Mouse (Mus musculus) layer of hippocampus, adult 8-10 months (tissue): ENCODE measurements around the gene Trap1. TPM values are rescaled to one million over a fixed set of nuclear protein-coding genes. Genes with fewer than 3 reads are reported as not detected.
"Not testable (repeated sequence)": the region's sequence is repeated elsewhere in the genome, so short reads cannot be mapped to it uniquely, and the experiment has no call there.

Experiments used
- DNase-seq, 2 experiments: peaks; one replicate each; pipeline ENCODE4 v3.0.0; 2022; ENCODE audit warnings: low spot score in 2 of 2
- total RNA-seq, 4 experiments: library from RNA; stranded (reverse); gene quantifications; 2 replicates each; pipeline ENCODE4 v1.2.4; 2022

The Trap1 gene
- total RNA-seq, 4 experiments from 2014 or later, result 73.6 to 80.6 (median 76.8) TPM

DNA sequence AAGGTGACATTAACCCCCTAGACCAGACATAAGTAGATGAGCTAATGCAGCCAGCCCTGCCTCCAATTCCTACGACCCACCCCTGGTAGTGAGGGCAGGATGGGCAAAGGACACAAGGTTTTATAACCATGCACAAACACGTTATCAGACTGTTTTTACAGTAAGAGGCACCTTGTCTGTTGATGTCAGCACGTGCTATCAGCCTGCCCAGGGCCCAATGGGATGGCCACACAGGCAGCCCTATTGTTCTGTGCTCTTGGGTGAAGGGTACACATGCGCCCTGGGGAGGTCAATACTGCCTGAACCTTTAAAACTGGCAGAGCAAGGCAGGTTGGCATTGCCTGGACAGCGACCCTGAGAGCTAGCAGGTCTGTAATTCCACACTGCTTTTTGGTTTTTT, 40.8 kb downstream of the Trap1 start, which contains the start of gene Dnase1:
TSS of gene Dnase1 (plus strand) at position 136 of the 400 bp plus-strand sequence.
- no peak for DNase-seq

DNA sequence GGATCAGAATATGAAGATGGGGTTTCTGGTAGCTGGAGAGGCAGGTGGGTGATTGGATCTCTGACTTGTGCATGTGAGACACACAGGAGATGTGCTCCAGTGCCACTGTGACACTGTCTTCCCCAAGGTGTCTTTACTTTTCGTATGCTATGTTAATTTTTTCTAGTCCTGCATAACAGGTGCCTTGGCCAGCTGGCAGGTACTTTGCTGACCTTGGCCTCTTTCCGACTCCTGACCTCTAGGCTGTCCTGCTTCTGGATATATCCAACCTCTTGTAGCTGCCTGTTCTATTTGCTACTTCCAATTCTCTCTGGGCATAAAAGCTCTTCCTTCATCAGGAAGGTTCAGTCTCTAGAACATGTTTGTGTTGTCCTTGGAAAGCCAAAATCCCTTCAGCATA, 42.1 kb downstream of the Trap1 start:
- no peak for DNase-seq

DNA sequence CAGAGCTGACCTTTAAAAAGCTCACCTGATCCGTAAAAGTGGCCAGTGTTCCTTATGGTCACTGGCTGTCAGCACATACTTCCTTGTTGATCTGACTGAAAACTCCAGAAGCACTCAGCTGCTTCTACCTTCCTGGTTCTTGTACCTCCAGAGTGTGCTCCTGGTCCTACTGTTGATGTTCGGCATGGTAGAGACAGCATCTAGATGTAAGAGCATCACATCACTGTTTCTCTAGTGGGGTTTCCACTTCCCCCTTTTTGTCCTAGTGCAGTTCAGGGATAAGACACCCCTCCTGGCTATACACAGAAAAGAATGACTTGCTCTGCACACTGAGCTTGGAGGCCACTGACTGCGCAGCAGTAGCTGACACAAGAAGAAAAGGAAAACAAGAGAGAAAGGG, 43.2 kb downstream of the Trap1 start:
- DNase-seq, result no peak

DNA sequence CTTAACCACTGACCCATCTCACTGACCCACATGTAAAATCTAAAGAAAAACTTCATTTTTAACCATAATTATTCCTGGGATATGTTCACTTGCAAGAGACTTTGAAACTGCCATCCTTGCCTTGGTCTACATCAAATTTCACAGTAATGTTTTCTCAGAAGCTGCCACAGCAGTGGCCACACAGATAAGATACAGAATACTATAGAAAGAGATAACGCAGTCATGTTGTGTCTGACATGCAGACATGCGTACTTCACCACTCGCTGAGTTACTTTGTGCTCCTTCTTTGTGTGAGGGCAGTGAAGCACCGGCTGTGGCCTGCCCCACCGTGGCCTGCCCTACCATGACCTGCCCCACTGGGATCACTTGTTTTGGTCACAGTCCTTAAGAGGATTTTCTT, 43.7 kb downstream of the Trap1 start:
- DNase-seq, result no peak

GRCm38 (mm10) chr16:4032341-4032748, 45.3 kb downstream of the Trap1 start:
- no peak for DNase-seq

DNA sequence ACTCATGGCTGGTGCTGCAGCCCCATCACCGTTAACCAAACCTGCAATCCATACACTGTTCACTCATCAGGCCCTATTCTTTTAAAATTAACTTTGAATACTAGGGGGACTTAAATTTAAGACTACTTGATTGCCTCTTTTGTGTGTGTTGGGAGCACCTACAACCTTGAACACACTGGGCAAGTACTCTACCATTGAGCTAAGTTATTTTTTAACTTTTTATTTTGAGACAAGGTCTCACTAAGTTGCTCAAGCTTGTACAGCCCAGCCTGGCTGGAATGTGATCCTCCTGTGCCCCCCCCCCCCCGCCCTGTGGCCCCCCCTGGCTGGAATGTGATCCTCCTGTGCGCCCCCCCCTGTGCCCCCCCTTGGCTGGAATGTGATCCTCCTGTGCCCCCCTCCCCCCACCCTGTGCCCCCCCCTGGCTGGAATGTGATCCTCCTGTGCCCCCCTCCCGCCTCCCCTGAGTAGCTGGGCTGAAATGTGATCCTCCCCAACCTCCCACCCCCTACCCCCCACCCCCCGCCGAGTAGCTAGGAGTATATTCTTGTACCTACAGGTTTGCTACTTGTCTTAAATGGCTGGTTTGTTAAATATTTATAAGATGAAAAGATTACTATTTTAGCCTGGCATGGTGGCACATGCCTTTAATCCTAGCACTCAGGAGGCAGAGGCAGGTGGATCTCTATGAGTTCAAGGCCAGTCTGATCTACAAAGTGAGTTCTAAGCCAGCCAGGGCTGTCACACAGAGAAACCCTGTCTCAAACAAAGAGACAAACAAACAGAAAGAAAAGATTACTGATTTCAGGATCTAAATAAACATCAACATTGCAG, 46.0 kb downstream of the Trap1 start:
- DNase-seq, result no peak

GRCm38 (mm10) chr16:4030501-4030900, 47.1 kb downstream of the Trap1 start:
- no peak for DNase-seq

DNA sequence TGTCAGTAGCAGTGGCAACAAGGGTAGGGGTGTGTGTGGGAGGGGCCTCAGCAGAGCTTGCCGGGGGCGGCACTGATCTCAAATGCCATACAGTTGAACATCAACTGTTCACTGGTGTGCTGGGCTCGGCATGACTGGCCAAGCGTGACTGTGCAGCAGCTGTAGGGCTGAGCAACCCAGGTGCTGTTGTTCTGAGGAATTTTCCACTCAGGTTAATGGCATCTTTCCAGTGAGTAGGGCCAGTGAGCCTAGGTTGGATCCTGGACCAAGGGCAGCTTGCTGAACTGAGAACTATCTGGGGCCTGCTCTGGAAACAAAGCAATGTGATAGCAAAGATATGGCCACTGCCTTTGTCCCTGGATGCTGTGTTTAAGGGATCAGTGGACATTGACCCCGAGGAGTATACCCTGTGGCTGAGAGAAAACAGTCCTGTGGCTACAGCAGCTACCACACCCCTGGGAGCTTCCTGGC, 48.2 kb downstream of the Trap1 start:
- DNase-seq, result no peak

- DNase-seq, result no peak
These were observed 50.4 kb downstream of the Trap1 start for GRCm38 (mm10) chr16:4027211-4027610.

GRCm38 (mm10) chr16:4026672-4027071, 51.0 kb downstream of the Trap1 start:
- DNase-seq, result no peak

- no peak for DNase-seq
These were observed 54.9 kb downstream of the Trap1 start for GRCm38 (mm10) chr16:4022719-4023118.

- DNase-seq, result no peak
These were observed 56.4 kb downstream of the Trap1 start for GRCm38 (mm10) chr16:4021241-4021640.

GRCm38 (mm10) chr16:4017466-4017865, 60.2 kb downstream of the Trap1 start:
- not testable (repeated sequence) for DNase-seq

DNA sequence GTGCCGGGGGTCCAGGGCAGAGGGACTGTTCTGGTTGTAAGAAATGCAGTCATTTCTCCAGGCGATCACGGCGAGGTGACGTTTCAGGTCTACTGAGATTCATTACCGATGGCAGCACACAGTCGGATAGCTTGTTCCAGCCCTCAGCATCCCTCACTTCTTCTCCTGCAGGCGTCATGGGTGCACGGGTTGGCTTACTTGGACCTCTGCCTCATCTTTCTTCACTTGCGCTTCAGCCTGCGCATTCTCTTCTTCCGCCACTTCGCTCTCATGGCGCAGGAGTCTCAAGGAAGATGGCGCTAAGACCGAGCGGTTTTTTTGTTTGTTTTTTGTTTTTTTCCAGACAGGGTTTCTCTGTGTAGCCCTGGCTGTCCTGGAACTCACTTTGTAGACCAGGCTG, 60.8 kb downstream of the Trap1 start:
- not testable (repeated sequence) for DNase-seq

GRCm38 (mm10) chr16:4014040-4014668, 63.5 kb downstream of the Trap1 start:
- no peak for DNase-seq

DNA sequence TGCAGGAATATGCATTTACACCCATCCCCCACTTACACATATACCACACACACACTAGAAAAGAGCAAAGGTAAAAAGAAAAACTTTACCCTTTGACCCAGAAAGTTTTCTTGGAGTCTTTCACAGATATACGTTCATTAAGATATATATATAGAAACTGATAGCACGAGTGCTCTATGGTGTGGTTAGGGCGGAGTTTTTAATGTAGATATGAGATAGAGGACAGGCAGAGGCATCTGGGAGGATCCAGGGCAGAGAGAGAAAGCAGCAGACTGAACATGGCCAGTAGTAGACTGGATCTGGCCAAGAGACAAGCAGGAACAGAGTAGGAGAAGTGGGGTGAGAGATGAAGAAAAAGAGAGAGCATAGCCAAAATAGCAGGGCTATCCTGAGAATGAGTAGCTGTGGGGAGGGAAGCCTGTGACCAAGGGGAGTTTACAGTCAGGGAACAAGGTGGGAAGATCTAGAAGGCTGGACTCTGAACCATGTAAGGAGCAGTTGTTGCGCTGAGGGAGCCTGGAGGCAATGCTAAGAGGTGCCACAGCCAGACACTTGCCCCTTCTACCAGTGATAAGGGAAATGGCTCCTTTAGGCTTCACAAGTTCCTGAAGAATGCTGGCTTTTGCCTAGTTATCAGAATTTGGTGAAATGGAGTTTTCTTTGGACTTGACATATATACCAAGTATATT, 64.6 kb downstream of the Trap1 start:
- DNase-seq, result no peak

DNA sequence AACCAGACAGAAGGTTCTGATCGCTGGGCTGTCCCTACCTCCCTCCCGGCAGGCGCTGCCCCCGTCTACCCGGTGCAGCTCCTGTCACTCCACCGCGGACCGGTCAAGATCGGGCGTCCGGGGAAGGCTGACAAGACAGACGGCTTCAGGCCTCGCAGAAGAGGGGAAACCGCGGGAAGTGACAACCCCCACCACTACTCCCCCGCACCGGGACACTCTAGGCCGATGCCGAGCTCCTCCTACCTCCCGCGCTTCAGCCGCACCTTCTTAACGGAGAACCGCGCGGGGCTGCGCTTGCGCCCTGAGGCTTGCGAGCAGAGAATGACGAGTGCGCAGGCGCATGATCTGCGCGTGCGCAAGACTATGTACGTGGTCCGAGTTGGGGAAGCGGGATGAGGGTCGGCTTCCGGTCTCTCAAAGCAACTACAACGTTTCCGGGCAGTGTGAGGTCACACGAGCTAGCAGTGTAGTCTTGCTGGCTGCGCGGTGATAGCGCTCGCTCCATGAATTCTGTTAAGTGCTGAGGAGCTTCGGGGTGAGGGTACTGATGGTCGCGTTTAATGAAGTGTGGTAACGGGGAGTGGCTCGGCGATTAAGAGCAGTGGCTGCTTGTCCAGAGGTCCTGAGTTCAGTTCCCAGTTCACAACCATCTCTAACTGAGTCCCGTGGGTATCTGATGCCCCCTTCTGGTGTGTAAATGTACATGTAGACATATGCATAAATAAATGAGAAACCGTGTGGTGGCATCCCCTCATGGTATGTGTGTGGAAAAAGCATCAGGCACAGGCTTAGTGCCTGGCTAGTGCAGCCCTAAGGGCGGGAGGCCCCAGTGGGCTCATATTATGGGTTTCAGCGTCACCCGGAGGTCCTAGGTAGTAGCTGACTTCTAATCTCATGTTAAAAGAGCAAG, 73.9 kb downstream of the Trap1 start, which contains the start of gene Slx4:
TSS of gene Slx4 (minus strand) at position 282 of the 910 bp plus-strand sequence.
- DNase-seq, result peak; percentile 95 to 97
